Mouse (Mus musculus) heart, adult 2 months (tissue): ENCODE data around the gene Tor4a.

Experiments
- EP300 ChIP-seq: fragments of 200-500 bp; IDR thresholded peaks from 2 replicates; pipeline ENCODE4 v1.6.1; 2011; ENCODE audit warnings: low read depth, low read length, control low read depth; ENCODE audit not compliant: insufficient read depth
- POLR2A ChIP-seq: fragments of 200-500 bp; IDR thresholded peaks from 2 replicates; pipeline ENCODE4 v1.6.1; 2011; ENCODE audit warnings: mild to moderate bottlenecking, low read depth, low read length, control low read depth; ENCODE audit not compliant: insufficient read depth

GRCm38 (mm10) chr2:25238106-25238505 lies 41.4 kb upstream of the Tor4a start:
- no peak for TF ChIP-seq EP300
- no peak for TF ChIP-seq POLR2A
